Mouse (Mus musculus) adrenal gland, postnatal 10 days (tissue): ENCODE measurements around the gene Mmp17. TPM values are rescaled to one million over a fixed set of nuclear protein-coding genes. Genes with fewer than 3 reads are reported as not detected.
"Not testable (repeated sequence)": the region's sequence is repeated elsewhere in the genome, so short reads cannot be mapped to it uniquely, and the experiment has no call there.

ENCODE experiments used
- DNase-seq: peaks from one replicate; pipeline ENCODE4 v3.0.0; 2021; ENCODE audit warnings: mixed read lengths
- total RNA-seq, 2 experiments: library from RNA; stranded (reverse); gene quantifications; 2 replicates each; pipeline ENCODE4 v1.2.3; 2021

Gene Mmp17
- total RNA-seq, 2 experiments from 2014 or later = 1.3 to 2.4 TPM

- DNase-seq = no peak
These were observed 6.9 kb downstream of the Mmp17 start for GRCm38 (mm10) chr5:129590915-129591314.

GRCm38 (mm10) chr5:129594116-129595114 lies 10.4 kb downstream of the Mmp17 start:
- DNase-seq = peak; percentile 92

GRCm38 (mm10) chr5:129602071-129602487 lies 18.1 kb downstream of the Mmp17 start:
- peak; percentile 59 for DNase-seq

DNA sequence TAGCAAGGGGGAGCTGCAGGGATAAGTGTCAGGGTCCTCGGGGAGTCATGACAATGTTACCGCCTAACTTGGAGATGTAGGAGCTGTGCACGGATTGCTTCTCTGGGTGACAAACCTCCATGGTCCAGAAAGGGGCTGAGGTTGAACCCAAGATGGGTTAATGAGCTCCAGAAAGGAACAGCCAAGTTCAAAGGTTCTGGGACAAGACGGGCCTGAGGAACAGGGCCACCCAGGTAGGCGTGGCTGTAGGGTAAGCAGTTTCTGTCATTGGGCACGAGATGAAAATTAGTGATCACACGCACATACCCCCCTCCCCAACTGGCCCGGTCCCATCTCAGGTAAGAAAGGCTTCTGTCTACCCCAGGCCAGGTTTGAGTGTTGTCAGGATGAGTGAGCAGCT lies 23.5 kb downstream of the Mmp17 start:
- DNase-seq = no peak

DNA sequence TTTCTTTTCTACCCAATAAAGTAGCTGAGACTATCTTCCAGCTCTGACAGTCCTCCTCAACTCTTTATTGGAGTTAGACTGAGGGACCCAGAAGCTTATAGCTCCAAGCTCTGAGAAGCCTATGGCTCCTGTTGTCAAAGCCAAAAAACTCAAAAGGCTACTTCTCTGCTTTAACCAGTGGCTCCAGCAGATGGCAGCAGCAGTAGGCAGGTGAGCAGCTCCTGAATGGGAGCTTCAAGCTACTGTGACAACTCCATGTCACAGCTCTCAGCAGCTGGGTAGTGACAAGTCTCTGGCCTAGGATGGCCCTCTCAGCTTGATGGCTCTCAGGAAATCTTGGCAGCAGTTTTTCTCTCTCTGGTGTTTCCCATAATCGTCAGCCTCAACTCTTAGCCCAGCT lies 27.1 kb downstream of the Mmp17 start:
- peak; percentile 83 for DNase-seq

DNA sequence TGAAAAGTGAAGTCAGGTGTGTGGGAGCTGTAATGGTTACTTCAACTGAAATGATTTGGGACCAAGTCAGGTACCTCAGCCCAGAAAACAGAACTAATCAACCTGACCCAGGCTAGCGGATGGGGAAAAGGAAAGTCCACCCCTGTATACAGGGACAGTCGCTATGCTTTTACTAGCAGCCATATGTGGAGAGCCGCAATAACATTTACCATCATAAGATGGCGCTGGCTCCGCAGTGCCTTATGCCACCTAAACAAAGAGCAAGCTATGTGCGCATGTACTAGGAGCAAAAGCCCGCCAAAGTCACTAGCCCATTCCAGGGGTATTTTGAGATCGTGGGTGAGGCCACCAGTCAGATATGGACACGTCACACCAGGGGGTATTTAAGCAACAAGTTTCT lies 36.6 kb downstream of the Mmp17 start:
- not testable (repeated sequence) for DNase-seq

DNA sequence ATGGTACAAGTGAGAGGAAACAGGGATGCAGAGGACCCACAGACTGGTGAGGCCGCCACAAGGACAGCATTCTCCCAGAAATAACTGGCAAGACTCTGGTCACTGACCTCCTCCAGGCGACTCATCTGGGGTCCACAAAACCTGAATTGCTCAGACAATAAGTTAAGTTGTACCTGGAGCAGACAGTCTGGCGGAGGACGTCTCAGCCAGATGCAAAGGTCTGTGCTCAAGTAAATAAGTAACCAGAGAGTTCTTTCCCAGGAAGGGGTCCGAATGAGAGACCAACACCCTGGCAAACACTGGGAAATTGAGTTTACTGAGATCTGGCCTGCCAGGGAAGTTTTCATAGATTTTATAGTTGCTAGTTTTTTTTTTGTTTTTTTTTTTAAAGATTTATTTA lies 37.4 kb downstream of the Mmp17 start:
- no peak for DNase-seq

DNA sequence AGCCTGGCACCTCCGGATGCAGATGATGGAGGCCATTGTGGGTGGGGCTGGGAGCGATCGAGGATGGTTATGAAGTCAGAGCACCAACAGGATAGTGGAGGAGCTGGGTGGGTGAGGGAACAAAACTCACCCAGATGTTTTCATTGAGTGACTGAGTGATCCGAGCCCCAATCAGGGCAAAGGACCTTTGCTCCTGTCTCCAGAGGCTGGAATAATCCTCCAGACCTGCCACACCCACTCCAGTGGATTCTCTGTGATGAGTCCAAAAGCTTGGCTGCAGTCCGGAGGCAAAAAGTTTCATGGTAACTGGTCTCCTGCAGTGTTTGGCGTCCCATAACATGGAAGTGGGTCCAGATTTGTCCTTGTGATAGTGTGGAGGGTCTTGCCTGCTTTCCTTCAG lies 42.1 kb downstream of the Mmp17 start:
- no peak for DNase-seq

- not testable (repeated sequence) for DNase-seq
These were observed 42.6 kb downstream of the Mmp17 start for GRCm38 (mm10) chr5:129626586-129626985.

GRCm38 (mm10) chr5:129632270-129633250 lies 48.6 kb downstream of the Mmp17 start:
- DNase-seq = not testable (repeated sequence)

- no peak for DNase-seq
These were observed 66.9 kb downstream of the Mmp17 start for GRCm38 (mm10) chr5:129650858-129651257.

DNA sequence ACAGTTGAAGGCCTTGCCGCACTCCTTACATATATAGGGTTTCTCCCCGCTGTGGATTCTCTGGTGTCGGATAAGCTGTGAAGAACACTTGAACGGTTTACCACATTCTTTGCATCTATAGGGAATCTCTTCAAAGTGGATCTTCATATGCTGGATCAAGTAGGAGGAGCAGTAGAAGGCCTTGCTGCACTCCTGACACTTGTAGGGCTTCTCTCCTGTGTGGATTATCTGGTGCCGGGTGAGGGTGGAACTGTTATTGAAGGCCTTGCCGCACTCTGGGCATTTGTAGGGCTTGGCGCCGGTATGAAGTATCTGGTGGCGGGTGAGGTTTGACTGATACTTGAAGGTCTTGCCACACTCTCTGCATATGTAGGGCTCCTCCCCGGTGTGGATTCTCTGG lies 73.0 kb downstream of the Mmp17 start:
- no peak for DNase-seq

DNA sequence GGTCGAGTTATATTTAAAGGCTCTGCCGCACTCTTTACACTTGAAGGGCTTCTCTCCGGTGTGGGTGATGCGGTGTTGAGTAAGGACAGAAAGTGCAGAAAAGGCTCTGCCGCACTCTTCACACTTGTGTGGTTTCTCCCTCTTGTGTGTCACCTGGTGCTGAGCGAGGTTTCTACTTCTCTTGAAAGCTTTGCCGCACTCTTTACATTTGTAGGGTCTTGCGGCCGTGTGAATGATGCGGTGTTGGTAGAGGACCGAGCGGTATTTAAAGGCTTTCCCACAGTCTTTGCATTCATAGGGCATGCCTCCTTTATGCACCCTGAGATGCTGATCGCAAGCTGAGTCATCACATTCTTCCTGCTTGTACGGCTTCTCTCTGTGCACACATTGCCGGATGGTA lies 74.0 kb downstream of the Mmp17 start:
- DNase-seq = no peak

Other genes starting within 250 kb of the Mmp17 start
- gene Sfswap, start 82.9 kb upstream of the Mmp17 start, total RNA-seq = 10 to 100 TPM; 51.7 to 66.0 TPM
- gene Zfp11, start 85.9 kb downstream of the Mmp17 start, total RNA-seq = 1 to 10 TPM; 3.2 to 4.4 TPM
- not detected for gene Sept14, start 124.3 kb downstream of the Mmp17 start, total RNA-seq
- gene Mrps17, start 131.3 kb downstream of the Mmp17 start, total RNA-seq = 100 to 1,000 TPM in 1 of 2 experiments, 10 to 100 TPM in 1; 94.3 to 101 TPM
- gene Nipsnap2, start 140.9 kb downstream of the Mmp17 start, total RNA-seq = 100 to 1,000 TPM; 125 to 184 TPM
- gene Psph, start 203.3 kb downstream of the Mmp17 start, total RNA-seq = 10 to 100 TPM; 25.2 to 28.4 TPM